Mouse (Mus musculus) myocyte (in vitro differentiated cells): ENCODE measurements around the gene Prrg1. TPM values are rescaled to one million over a fixed set of nuclear protein-coding genes. Genes with fewer than 3 reads are reported as not detected.

Experiments used
- polyA plus RNA-seq: library from polyadenylated mRNA; unstranded; fragments of >200 nt; fragmentation: generic; extraction: Trizol; gene quantifications from one replicate; pipeline ENCODE4 v1.2.1, GENCODE M21; 2012; ENCODE audit warnings: missing spikeins

The Prrg1 gene
- polyA plus RNA-seq, 1 experiment: 1.3 TPM

Other genes starting within 250 kb of the Prrg1 start
- gene 4930480E11Rik, start 214.3 kb downstream of the Prrg1 start, polyA plus RNA-seq: not detected
- gene Fam47c, start 153.9 kb upstream of the Prrg1 start, polyA plus RNA-seq: not detected